Mouse (Mus musculus): Measurements from ENCODE around the gene Gm6169. TPM values are rescaled to one million over a fixed set of nuclear protein-coding genes. Genes with fewer than 3 reads are reported as not detected.
"Not testable (repeated sequence)": the region's sequence is repeated elsewhere in the genome, so short reads cannot be mapped to it uniquely, and the experiment has no call there.

Gene Gm6169
- polyA plus RNA-seq, 1 experiment from 2014 or later: 0.94 TPM

DNA sequence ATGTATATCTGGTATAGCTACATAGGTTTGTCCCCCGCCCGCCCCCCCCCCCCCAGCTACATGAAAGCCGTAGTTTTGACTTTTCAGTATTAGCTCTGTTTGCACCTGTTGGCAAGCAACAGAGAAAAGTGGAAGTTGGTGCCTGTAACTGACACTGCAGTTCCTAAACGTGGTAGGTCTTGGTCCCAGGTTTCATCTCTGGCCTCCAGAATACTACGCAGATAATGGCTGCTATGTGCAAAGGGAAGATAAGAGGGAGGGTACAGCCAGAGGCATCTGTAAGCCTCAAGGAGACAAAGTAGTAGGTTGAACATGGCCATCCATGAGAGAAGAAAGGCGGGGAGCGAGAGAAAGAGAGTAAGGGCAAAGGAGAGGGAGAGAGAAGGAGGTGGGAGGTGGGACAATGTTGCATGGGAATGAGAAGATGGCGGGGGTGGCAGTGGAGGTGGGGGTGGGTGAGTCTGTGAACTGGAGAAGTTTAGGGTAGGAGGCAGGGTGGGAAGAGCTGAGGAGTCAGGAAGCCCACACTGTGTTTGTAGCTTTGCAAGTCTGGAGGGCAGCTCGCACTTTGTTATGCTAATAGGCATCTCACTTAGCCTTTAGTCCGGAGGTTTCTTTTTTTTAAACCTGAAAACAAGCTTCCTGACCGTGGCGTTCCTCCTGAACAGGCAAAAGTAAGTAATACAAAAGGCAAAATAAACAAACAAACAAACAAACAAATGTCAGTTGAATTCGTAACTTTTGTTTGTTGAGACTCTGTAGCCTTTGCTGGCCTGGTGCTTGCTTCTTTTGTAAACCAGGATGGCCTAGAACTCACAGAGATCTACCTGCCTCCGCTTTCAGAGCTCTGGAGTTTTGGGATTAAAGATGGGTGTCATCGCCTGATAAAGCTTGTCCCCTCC lies 32.1 kb downstream of the Gm6169 start, which contains the start of gene Fam169a:
Fam169a (plus strand) TSS at position 638 of the 902 bp plus-strand sequence.
- Histone ChIP-seq H3K4me1 (0 out of 2 replicates have a peak, but pooled peaks cover 5% of the 10 kb centered on the region), H3K4me2 (no peak within 1 kb of the TSS), H3K9ac (no peak within 1 kb of the TSS), H3K9me3 (replicated peaks) (no peaks in the 10 kb centered on the region), H3K4me3 (no peak within 1 kb of the TSS), H3K27ac (no peak within 1 kb of the TSS), H3K36me3 (ENCODE audit: poor library complexity, severe bottlenecking) (no peaks in the 10 kb centered on the region), H3K27me3 (peaks cover 25% of the 10 kb centered on the region)
- WGBS: 35% methylated on average over 15 of the region's 15 CpGs
- no peak for ATAC-seq

DNA sequence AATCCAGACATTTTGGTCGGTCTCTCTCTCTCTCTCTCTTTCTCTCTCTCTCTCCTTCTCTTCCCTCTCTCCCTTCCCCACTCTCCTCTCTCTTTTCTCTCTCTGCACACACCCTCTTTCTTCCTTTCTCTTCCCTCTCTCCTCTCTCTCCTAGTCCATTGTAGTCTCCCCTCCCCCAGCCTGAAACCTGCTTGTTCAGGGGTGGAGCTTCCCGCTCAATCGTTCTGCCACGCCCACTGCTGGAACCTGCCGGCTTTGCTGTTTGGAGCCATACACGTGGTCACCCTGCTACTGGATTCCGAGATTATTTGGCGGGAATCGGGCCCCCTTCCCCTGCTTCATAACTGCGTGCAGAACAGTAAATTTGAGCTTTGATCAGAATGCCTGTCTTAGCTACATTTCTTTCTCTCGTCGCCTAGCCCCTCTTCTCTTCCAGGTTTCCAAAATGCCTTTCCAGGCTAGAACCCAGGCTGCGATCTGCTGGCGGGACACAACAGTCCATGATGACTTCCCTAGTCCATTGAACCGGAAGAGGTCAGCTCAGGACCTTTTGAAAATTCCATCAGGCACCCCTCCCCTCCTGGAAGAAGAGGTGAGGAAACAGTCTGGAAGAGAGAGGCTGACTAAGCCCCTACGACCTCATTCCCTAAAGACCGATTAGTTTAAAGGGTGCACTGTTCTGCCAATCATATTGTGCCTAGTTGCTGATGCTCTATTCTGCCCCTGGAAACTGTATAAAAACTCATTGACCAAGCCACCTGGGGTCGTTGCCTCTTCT lies 34.0 kb downstream of the Gm6169 start:
- not testable (repeated sequence) for H3K9ac ChIP-seq; H3K4me3 ChIP-seq; H3K27ac ChIP-seq; ATAC-seq; H3K36me3 ChIP-seq (ENCODE audit: poor library complexity, severe bottlenecking); H3K9me3 ChIP-seq (replicated peaks); H3K4me1 ChIP-seq
- WGBS: 40% methylated on average over 18 of the region's 18 CpGs
- Histone ChIP-seq H3K4me2 (0 out of 2 replicates have a peak overlapping the region, but pooled peaks have one; percentile 10), H3K27me3 (peaks cover 23% of the 10 kb centered on the region)

DNA sequence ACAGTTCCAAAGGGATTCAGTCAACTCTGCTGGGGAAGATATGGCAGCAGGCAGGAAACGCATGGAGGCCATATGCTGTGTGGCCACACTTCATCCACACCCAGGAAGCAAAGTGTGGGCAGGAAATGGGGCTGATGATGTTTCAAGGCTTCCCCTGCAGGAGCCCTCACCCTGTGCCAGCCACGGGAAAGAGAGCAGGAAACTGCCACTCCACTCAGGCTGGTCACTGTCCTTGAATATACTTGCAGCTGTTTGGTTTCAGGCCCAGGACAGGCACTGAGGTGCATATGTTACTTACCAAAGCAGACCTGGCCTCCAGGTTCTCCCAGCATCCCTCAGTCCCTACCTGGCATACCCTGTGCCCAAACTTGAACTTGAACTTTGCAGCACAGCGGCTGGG lies 34.6 kb downstream of the Gm6169 start:
- Histone ChIP-seq H3K27ac (no peak overlapping the region), H3K36me3 (ENCODE audit: poor library complexity, severe bottlenecking) (no peaks in the 10 kb centered on the region), H3K27me3 (peaks cover 18% of the 10 kb centered on the region), H3K4me2 (0 out of 2 replicates have a peak overlapping the region, but pooled peaks have one; percentile 10), H3K4me1 (0 out of 2 replicates have a peak, but pooled peaks cover 5% of the 10 kb centered on the region), H3K4me3 (no peak overlapping the region), H3K9me3 (replicated peaks) (no peaks in the 10 kb centered on the region), H3K9ac (no peak overlapping the region; the same call in 1 of the 2 replicates)
- ATAC-seq: no peak
- 54% methylated on average over 3 of the region's 3 CpGs for WGBS

DNA sequence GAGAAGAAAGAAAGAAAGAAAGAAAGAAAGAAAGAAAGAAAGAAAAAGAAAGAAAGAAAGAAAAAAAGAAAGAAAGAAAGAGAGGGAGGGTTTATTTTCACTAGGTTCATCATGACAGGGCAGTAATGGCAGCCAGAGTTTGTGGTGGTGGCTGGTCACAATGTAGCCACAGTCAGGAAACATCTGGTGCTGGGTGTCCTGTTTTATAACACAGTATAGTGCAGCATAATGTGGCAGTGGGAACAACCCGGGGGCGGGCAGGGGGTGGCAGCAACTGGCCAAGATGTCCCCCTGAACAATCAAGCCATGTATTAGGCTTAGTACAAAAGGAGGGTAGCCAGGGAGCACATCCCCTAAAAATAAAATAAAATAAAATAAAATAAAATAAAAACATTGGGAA lies 35.6 kb downstream of the Gm6169 start:
- H3K9me3 ChIP-seq (replicated peaks): no peaks in the 10 kb centered on the region
- 96% methylated on average over 2 of the region's 2 CpGs for WGBS
- no peak overlapping the region for H3K4me2 ChIP-seq
- H3K36me3 ChIP-seq (ENCODE audit: poor library complexity, severe bottlenecking): no peaks in the 10 kb centered on the region
- no peak overlapping the region for H3K27ac ChIP-seq
- H3K9ac ChIP-seq: no peak overlapping the region
- peaks cover 12% of the 10 kb centered on the region for H3K27me3 ChIP-seq
- H3K4me3 ChIP-seq: no peak overlapping the region
- 0 out of 2 replicates have a peak, but pooled peaks cover 5% of the 10 kb centered on the region for H3K4me1 ChIP-seq
- ATAC-seq: no peak

DNA sequence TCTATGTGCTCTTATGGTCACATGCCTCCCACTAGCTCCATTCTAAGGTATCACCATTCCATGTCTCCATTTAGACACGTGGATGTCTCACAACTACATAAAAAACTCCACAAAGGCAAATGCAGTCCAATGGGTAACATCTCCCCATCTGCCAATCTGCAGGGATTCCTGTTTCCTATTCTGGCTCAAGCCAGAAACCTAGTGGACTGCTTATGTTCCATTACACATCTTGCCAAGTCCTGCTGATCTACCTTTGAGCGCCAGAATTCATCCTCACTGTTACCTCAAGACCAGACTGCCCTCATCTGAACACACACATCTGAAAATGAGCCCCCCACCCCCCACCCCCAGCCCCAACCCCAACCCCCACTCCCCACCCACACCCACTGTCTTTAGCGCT lies 36.9 kb downstream of the Gm6169 start:
- Histone ChIP-seq H3K4me3 (no peak overlapping the region), H3K27ac (no peak overlapping the region), H3K4me1 (0 out of 2 replicates have a peak, but pooled peaks cover 3% of the 10 kb centered on the region), H3K9me3 (replicated peaks) (no peaks in the 10 kb centered on the region), H3K27me3 (peaks cover 2% of the 10 kb centered on the region; the same call in 1 of the 2 replicates), H3K36me3 (ENCODE audit: poor library complexity, severe bottlenecking) (no peaks in the 10 kb centered on the region), H3K4me2 (no peak overlapping the region), H3K9ac (no peak overlapping the region)
- ATAC-seq: no peak
- WGBS: 97% methylated on average over 3 of the region's 3 CpGs

DNA sequence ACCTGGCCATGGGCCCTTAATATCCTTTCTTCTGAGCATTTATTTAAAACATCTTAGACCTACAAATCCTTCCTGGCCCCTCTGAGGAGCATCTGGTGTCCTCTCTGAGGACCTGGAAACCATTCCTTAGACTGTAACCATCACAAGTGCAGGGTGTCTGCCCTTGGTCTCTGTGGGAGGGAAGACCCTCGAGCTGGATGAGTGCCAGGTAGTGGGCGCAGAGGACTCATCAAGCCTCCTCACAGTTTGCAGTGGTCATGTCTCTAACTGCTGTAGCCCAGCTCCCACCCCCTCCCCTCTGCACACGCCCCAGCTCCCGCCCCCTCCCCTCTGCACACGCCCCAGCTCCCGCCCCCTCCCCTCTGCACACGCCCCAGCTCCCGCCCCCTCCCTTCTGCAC lies 38.7 kb downstream of the Gm6169 start:
- WGBS: 54% methylated on average over 5 of the region's 8 CpGs
- Histone ChIP-seq H3K4me1 (no peaks in the 10 kb centered on the region), H3K9me3 (replicated peaks) (no peaks in the 10 kb centered on the region), H3K27ac (no peak overlapping the region), H3K4me2 (no peak overlapping the region), H3K4me3 (no peak overlapping the region), H3K9ac (no peak overlapping the region), H3K27me3 (no peaks in the 10 kb centered on the region), H3K36me3 (ENCODE audit: poor library complexity, severe bottlenecking) (no peaks in the 10 kb centered on the region)
- no peak for ATAC-seq

DNA sequence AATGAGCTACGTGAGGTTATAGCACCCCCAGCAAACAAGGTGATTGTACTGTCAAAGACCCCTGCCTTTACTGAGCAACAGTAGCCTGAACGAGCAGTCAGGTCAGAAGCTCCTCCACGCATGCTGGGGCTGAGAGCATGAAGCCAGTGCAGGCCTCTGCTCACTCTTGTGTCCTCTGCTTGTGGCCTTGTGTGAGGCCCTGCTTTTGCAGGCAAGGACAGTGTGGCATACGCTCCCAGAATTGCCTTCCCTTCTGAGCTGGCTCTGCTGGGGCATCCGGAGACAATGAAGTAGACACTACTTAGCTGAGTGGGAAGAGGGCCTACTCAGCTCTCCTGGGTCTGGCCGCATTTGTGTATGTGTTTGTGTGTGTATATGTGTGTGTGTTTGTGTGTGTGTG lies 39.3 kb downstream of the Gm6169 start:
- ATAC-seq: no peak
- WGBS: 91% methylated on average over 6 of the region's 6 CpGs
- Histone ChIP-seq H3K27me3 (no peaks in the 10 kb centered on the region), H3K9ac (no peak overlapping the region), H3K4me2 (no peak overlapping the region), H3K4me3 (no peak overlapping the region), H3K36me3 (ENCODE audit: poor library complexity, severe bottlenecking) (no peaks in the 10 kb centered on the region), H3K4me1 (no peaks in the 10 kb centered on the region), H3K9me3 (replicated peaks) (no peaks in the 10 kb centered on the region), H3K27ac (no peak overlapping the region)

DNA sequence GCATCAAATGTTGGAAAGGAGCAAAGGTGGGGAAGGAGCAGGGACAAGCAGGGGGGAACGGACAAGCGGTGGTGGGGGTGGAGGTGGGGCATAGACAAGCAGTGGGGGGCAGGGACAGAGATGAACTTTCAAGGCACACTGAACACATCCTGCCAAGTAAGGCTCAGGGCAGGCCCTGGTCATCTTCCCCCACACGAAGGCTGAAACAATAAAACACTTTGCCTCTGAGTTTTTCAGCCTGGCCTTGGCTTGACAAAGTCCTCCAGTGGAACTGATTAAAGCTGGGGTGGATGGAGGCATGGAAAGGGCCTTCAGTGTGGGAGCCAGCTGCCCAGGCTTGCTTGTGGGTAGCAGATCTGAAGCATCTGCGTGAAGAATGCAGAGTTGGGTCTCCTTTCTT lies 41.2 kb downstream of the Gm6169 start:
- Histone ChIP-seq H3K9me3 (replicated peaks) (no peaks in the 10 kb centered on the region), H3K27me3 (no peaks in the 10 kb centered on the region), H3K36me3 (ENCODE audit: poor library complexity, severe bottlenecking) (no peaks in the 10 kb centered on the region), H3K4me3 (no peak overlapping the region), H3K4me1 (no peaks in the 10 kb centered on the region), H3K27ac (no peak overlapping the region), H3K9ac (no peak overlapping the region), H3K4me2 (no peak overlapping the region)
- no peak for ATAC-seq
- WGBS: 55% methylated on average over 4 of the region's 4 CpGs

DNA sequence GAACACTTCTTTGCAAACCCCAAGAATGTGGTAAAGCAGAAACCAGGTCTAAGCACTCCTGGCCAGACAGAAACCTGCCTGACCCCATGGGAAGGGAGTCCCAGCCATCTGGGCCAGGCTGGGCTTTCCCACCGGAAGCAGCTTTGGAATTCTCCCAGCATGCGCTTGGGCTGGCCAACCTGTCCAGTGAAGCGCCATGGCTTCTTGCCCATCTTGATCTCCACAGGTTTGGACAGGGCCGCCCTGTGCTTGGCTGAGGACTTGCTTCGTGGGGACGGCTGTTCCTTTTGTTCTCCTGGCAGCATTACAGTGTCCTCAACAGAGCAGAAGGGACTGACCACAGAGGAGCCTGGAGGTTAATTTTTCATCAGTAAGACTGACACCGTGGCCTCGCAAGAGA lies 45.2 kb downstream of the Gm6169 start:
- WGBS: 77% methylated on average over 8 of the region's 8 CpGs
- no peak overlapping the region for H3K9ac ChIP-seq
- no peaks in the 10 kb centered on the region for H3K27me3 ChIP-seq
- ATAC-seq: no peak
- H3K4me1 ChIP-seq: no peaks in the 10 kb centered on the region
- no peak overlapping the region for H3K27ac ChIP-seq
- H3K9me3 ChIP-seq (replicated peaks): no peaks in the 10 kb centered on the region
- H3K4me2 ChIP-seq: no peak overlapping the region
- H3K36me3 ChIP-seq (ENCODE audit: poor library complexity, severe bottlenecking): no peaks in the 10 kb centered on the region
- H3K4me3 ChIP-seq: no peak overlapping the region

DNA sequence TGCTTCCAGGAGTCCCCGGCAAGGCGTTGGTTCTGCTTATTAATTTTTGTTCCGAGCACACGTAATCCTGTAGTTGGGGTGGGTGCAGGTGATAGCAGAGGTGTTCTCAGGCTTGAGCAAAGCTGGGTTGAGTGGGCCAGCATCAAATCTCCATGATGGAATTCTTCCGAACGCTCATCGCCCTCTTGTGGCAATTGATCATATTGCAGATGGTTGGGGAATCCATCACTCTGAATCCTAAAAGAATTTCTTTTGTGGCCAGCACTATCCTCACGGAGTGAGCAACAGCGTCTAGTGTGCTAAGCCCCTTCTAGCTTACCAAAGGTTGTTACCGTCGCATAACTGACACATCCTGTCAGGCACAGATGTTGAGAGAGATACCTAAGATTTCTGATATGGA lies 46.4 kb downstream of the Gm6169 start:
- Histone ChIP-seq H3K27me3 (no peaks in the 10 kb centered on the region), H3K9ac (no peak overlapping the region), H3K4me1 (no peaks in the 10 kb centered on the region), H3K9me3 (replicated peaks) (no peaks in the 10 kb centered on the region), H3K4me2 (no peak overlapping the region), H3K36me3 (ENCODE audit: poor library complexity, severe bottlenecking) (no peaks in the 10 kb centered on the region), H3K27ac (no peak overlapping the region), H3K4me3 (no peak overlapping the region)
- WGBS: 19% methylated on average over 11 of the region's 11 CpGs
- peak; percentile 51 for ATAC-seq

DNA sequence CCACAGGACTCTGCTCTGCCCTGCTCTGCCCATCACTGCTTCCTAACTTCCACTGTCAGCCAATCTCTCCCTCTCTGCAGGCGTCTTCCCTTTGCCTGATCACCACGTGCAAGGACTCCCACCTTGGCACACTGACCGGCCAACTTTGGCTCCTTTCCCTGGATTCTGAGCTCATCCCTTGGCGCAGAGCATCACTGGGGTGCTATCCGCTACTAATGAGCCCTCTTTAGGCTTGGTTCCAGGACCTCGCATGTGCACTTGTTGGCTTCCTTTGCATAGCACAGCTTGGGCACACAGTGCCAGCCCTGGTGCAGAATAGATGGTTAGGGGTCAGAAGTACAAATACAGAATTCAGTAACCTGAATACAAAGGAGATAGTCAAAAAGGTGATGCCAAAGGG lies 47.9 kb downstream of the Gm6169 start:
- no peaks in the 10 kb centered on the region for H3K27me3 ChIP-seq
- H3K9ac ChIP-seq: no peak overlapping the region
- no peaks in the 10 kb centered on the region for H3K36me3 ChIP-seq (ENCODE audit: poor library complexity, severe bottlenecking)
- WGBS: 60% methylated on average over 6 of the region's 6 CpGs
- H3K9me3 ChIP-seq (replicated peaks): no peaks in the 10 kb centered on the region
- H3K27ac ChIP-seq: no peak overlapping the region
- ATAC-seq: peak; percentile 51
- H3K4me1 ChIP-seq: no peaks in the 10 kb centered on the region
- H3K4me3 ChIP-seq: no peak overlapping the region
- no peak overlapping the region for H3K4me2 ChIP-seq
